Mouse (Mus musculus) stomach, postnatal 0 days (tissue): ENCODE data around the gene Tfap4.

ENCODE experiments used
- CTCF ChIP-seq: IDR thresholded peaks from 2 replicates; pipeline ENCODE4 v1.5.1; 2016; ENCODE audit warnings: antibody characterized with exemption, low read depth, mild to moderate bottlenecking, moderate library complexity
- EP300 ChIP-seq: optimal IDR thresholded peaks from 2 replicates; pipeline ENCODE3; 2016; ENCODE audit warnings: antibody characterized with exemption

DNA sequence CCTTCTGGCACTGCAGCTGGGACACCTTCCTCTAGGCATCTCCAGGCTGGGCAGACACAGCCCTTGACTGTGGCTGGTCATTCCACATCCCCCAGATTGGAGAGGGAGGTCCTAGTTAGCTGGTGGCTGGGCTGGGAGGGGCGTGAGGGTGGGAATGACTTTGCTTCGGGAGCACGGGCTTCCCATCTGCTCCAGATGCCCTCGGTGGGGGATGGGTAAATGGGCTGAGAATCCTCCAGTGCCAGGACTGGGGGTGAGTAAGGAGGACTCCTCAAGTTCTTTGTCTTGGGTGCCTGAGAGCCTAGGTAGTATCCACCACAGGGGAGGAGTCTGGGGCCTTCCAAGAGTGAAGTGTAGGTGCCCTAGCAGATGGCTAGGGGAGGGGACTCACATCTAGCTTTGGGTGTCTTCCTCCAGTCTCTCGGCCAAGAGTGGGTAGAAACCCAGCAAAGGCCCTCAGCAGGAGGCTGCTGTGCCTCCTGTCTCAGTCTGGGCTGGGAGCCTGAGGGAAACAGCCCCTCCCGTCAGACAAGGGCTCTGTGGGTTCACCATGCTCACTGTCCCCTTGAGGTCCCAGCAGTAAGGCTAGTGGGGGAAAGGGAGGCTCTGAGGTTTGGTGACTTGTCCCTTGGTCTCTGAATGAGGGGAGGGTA is 39.4 kb upstream of the Tfap4 start:
- TF ChIP-seq CTCF, result no peak
- no peak for TF ChIP-seq EP300
